ENCODE assay signal across 15 mouse cellular contexts in genomic region chr11:118227650-118228049, GRCm38 (mm10). TPM values are rescaled to one million over a fixed set of nuclear protein-coding genes. Genes with fewer than 3 reads are reported as not detected.
DNase-seq lines count a peak whose midpoint lies in the region; ATAC-seq and TF ChIP-seq lines count a peak whose summit lies in the region.
"Had no signal": no experiment of that assay in that cellular context is flagged by ENCODE, and none has a peak within 500 bp of the region (broad histone marks: within the 10 kb centered on the region; RNA-seq: fewer than 3 reads in every experiment).

No protein-coding gene starts in this region.

- TF ChIP-seq POLR2A in spleen, adult 2 months (IDR thresholded peaks at IDR 0.05; ENCODE audit: low read depth, low read length), result peak; percentile 38

- TF ChIP-seq CTCF in spleen, adult 2 months (IDR thresholded peaks at IDR 0.05; ENCODE audit: extremely low read depth, insufficient read depth, insufficient read length, insufficient replicate concordance), result no peak

- WGBS in spleen, adult 2 months, result 9% methylated on average over 7 of the region's 7 CpGs

- no peak overlapping the region for H3K4me3 ChIP-seq in spleen, adult 2 months (ENCODE audit: extremely low read depth, insufficient read depth, insufficient read length)
- H3K4me3 ChIP-seq: embryonic facial prominence, embryonic 10.5 days; heart, embryonic 13.5 days; neural tube, embryonic 13.5 days had no signal

- peak; percentile 29 for ATAC-seq in activated CD4-positive, CD25-positive, alpha-beta regulatory T cell, adult 4 months
- ATAC-seq in megakaryocyte-erythroid progenitor cell, adult 5-6 weeks (replicated peaks; ENCODE audit: low FRiP score, low TSS enrichment, poor library complexity, severe bottlenecking), result 0 out of 2 replicates have a peak, but pooled peaks have one; percentile 40
- ATAC-seq: hindbrain, embryonic 16.5 days had no signal

- peaks cover 56% of the 10 kb centered on the region for H3K4me1 ChIP-seq in spleen, adult 2 months (ENCODE audit: control insufficient read depth, insufficient read depth, insufficient read length)

- H3K36me3 ChIP-seq in spleen, adult 2 months (ENCODE audit: control insufficient read depth, insufficient read depth, low read length), result no peaks in the 10 kb centered on the region
- H3K36me3 ChIP-seq: embryonic facial prominence, embryonic 10.5 days; heart, embryonic 13.5 days; neural tube, embryonic 13.5 days had no signal

- H3K27ac ChIP-seq in spleen, adult 2 months (ENCODE audit: insufficient read depth, low read length), result peak overlapping the region; percentile 82
- H3K27ac ChIP-seq: embryonic facial prominence, embryonic 10.5 days; heart, embryonic 13.5 days; neural tube, embryonic 13.5 days had no signal

- H3K27me3 ChIP-seq in spleen, adult 2 months (ENCODE audit: control insufficient read depth, insufficient read depth, low read length), result no peaks in the 10 kb centered on the region
- H3K27me3 ChIP-seq: heart, embryonic 13.5 days; neural tube, embryonic 13.5 days had no signal

- DNase-seq in spleen, adult 2 months (ENCODE audit: low read depth in 1 of 2, low spot score in 2 of 2), result peak in 1 of 2 experiments; percentile 55
- DNase-seq in spleen, postnatal 14 days (ENCODE audit: low spot score in 2 of 2), result no peak
- peak; percentile 51 for DNase-seq in thymus, postnatal 4 days
- no peak for DNase-seq in adrenal gland, postnatal 10 days
- DNase-seq in embryo, embryonic 10 days (ENCODE audit: low spot score), result no peak
- DNase-seq: cerebellum, adult 2 months; layer of hippocampus, adult 9-11 months; lung, embryonic 14.5 days; midbrain, embryonic 14.5 days had no signal

RNA-seq across cellular contexts. Expression of gene Cyth1, which starts 20.7 kb away (rescaled TPM):
- polyA plus RNA-seq in spleen, adult 2 months (2012; rRNA removed), result 47.7 and 57.3 TPM in 2 replicates
- 10 to 100 TPM; 50.1 to 73.2 TPM for polyA plus RNA-seq in activated CD4-positive, CD25-positive, alpha-beta regulatory T cell, adult 4 months (2017; shearing (Covaris generic))
- total RNA-seq in megakaryocyte-erythroid progenitor cell, adult 5-6 weeks (2014; fragmentation: Nextera tagmentation), result 6.8 and 14.3 TPM in 2 replicates
- 11.2 and 17.7 TPM in 2 replicates for total RNA-seq in megakaryocyte-erythroid progenitor cell, adult 5-6 weeks (2017)
- total RNA-seq in adrenal gland, postnatal 10 days (2021), result 10 to 100 TPM; 51.0 to 56.2 TPM
